Mouse (Mus musculus): Measurements from ENCODE around the gene St3gal4. TPM values are rescaled to one million over a fixed set of nuclear protein-coding genes. Genes with fewer than 3 reads are reported as not detected.

St3gal4 gene
- total and polyA plus RNA-seq, 3 experiments: 6.2 to 9.3 (median 8.8) TPM

DNA sequence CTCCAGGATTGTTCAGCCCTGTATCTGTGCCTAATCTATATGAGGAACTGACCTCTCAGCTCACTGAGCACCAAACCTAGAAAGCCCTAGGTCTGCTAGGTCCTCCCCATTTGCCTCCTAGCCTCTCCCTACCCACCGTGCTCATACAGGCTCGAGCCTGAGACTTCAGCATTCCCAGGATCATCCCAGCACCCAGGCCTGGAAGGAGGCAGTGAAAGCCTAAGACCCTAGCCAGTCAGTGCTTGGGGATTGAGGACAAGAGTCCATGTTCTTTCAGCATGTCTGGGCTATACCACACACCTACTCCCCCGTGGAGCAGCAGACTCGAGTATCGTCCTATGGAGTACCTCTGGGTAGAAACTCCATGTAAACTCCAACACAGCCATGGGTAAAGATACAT is 11.7 kb downstream of the St3gal4 start:
- dilution Hi-C loops (cut with MboI; ENCODE audit: extremely low pct_ligation_motif_present, extremely low pct_unique_long_range_greater_than_20kb, low sequenced_read_pairs): no loop called here
- Histone ChIP-seq H3K4me2 (ENCODE audit: insufficient read depth, low read depth, poor library complexity, severe bottlenecking) (no peak overlapping the region), H3K4me1 (ENCODE audit: control insufficient read depth in 1 of 2, insufficient read depth in 2 of 2) (peaks cover 3 to 30% of the 10 kb centered on the region in 2 experiments)

DNA sequence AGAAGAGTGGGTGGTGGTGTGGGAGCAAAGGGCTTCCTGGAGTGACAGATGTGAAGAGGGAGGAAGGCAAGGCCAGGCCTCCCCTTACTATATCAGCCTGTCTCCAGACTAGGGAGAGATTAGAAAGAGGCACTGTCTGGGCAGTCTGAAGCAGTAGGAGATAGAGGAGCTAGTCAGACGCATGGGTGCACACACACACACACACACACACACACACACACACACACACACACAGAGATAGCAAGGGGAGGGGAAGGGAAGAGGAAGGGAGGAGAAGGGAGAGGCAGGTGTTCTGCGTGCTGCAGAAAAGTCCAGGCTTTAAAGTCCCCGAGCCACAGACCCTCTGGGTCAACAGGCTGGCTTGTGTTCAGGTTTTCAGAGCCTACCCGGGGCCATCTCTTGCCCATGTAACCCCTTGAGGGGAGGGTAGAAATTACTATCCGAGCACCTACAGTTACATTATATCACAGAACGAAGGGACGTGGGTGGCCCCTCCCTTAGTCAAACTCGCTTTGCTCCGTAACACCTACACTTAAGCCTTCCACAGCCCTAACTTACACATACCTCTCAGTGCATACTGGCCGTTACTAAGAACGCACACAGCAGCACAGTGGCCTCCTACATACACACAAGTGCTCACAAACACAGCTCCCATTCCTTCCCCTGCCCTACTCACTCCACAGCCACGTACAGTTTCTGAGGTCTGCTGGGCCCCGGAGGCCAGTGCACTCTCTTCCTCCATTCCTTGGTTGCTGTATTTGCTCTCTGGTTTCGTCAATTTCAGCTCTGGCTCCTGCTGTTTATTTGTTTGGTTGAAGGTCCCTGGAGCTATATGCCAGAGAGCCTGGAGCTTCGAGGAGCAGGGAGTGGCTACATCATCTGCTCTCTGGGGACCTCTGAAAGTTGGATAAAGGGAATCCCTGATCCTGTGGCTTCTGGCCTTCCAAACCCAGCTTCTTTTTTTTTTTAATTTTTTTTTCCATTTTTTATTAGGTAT is 12.9 kb downstream of the St3gal4 start:
- Histone ChIP-seq H3K79me2 (replicated peaks; ENCODE audit: control insufficient read depth, extremely low read depth, insufficient read depth, poor library complexity, severe bottlenecking) (no peaks in the 10 kb centered on the region), H3K4me1 (ENCODE audit: control insufficient read depth in 1 of 2, insufficient read depth in 2 of 2) (peaks cover 3 to 36% of the 10 kb centered on the region in 2 experiments), H3K4me3 (replicated peaks in 1 of 3; ENCODE audit: low read depth in 2 of 3, low read length in 2 of 3, poor library complexity in 1 of 3) (no peak overlapping the region), H3K27ac (ENCODE audit: insufficient read depth, low read depth) (no peak overlapping the region), H3K36me3 (replicated peaks in 1 of 2; ENCODE audit: control insufficient read depth in 1 of 2, insufficient read depth in 1 of 2, low read length in 1 of 2) (peaks cover 0 to 3% of the 10 kb centered on the region in 2 experiments), H3K4me2 (ENCODE audit: insufficient read depth, low read depth, poor library complexity, severe bottlenecking) (no peak overlapping the region), H3K9me3 (replicated peaks; ENCODE audit: low read length) (no peaks in the 10 kb centered on the region), H3K27me3 (replicated peaks) (no peaks in the 10 kb centered on the region), H3K9ac (ENCODE audit: insufficient read depth, low read depth) (no peak overlapping the region)
- dilution Hi-C loops (cut with MboI; ENCODE audit: extremely low pct_ligation_motif_present, extremely low pct_unique_long_range_greater_than_20kb, low sequenced_read_pairs): no loop called here
- in situ Hi-C loops (cut with MboI; ENCODE audit: low pct_ligation_motif_present, low pct_unique_long_range_greater_than_20kb, low sequenced_read_pairs): no loop called here
- TF ChIP-seq ZMIZ1 (IDR thresholded peaks at IDR 0.05; ENCODE audit: low read depth, low read length): no peak
- no peak for TF ChIP-seq USF1 (IDR thresholded peaks at IDR 0.05; ENCODE audit: low read depth, low read length)
- no peak for TF ChIP-seq GABPA (IDR thresholded peaks at IDR 0.05; ENCODE audit: insufficient replicate concordance, low read depth, low read length)
- DNase-seq (ENCODE audit: extremely low read depth): no peak

More for the DNA sequence above, 11.7 kb downstream of the St3gal4 start:
- H3K79me2 ChIP-seq (replicated peaks; ENCODE audit: control insufficient read depth, extremely low read depth, insufficient read depth, poor library complexity, severe bottlenecking): no peaks in the 10 kb centered on the region
- H3K9me3 ChIP-seq (replicated peaks; ENCODE audit: low read length): no peaks in the 10 kb centered on the region
- DNase-seq (ENCODE audit: extremely low read depth): no peak
- TF ChIP-seq KAT2A (IDR thresholded peaks at IDR 0.05; ENCODE audit: insufficient replicate concordance, low read length): no peak
- no peak for TF ChIP-seq UBTF (IDR thresholded peaks at IDR 0.05; ENCODE audit: low read depth, low read length)
- no peak for TF ChIP-seq CHD2 (IDR thresholded peaks at IDR 0.05; ENCODE audit: low read length)
- no peak for TF ChIP-seq ETS1 (conservative IDR thresholded peaks at IDR 0.05; ENCODE audit: low read depth, low read length)
- TF ChIP-seq TBP (conservative IDR thresholded peaks at IDR 0.05; ENCODE audit: low read depth, low read length): no peak
- TF ChIP-seq JUN (IDR thresholded peaks at IDR 0.05; ENCODE audit: insufficient read depth, low read depth, low read length): no peak
- in situ Hi-C loops (cut with MboI; ENCODE audit: low pct_ligation_motif_present, low pct_unique_long_range_greater_than_20kb, low sequenced_read_pairs): no loop called here
- no peak overlapping the region for H3K9ac ChIP-seq (ENCODE audit: insufficient read depth, low read depth)
- H3K36me3 ChIP-seq (replicated peaks in 1 of 2; ENCODE audit: control insufficient read depth in 1 of 2, insufficient read depth in 1 of 2, low read length in 1 of 2): peaks cover 0 to 3% of the 10 kb centered on the region in 2 experiments
- H3K4me3 ChIP-seq (replicated peaks in 1 of 3; ENCODE audit: low read depth in 2 of 3, low read length in 2 of 3, poor library complexity in 1 of 3): no peak overlapping the region
- H3K27me3 ChIP-seq (replicated peaks): no peaks in the 10 kb centered on the region
- H3K27ac ChIP-seq (ENCODE audit: insufficient read depth, low read depth): no peak overlapping the region

DNA sequence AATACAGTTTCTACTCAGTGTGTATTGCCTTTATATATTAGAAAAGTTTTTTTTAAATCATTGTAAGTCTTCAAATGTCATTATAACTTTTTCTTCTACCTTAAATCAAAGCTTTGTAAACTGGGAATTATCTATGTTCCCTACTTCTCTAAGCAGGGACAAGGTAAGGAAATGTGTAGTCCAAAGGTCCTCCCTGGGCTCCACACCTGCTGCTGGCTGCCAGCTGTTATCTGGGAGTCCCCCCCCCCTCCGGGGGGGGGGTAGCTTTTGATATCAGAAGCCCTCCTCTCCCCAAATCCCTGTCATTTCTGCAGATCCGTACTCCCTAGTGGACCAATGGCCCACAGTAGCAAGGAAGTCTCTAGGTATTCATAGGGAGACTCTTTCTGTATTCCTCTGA is 13.6 kb downstream of the St3gal4 start:
- in situ Hi-C loops (cut with MboI; ENCODE audit: low pct_ligation_motif_present, low pct_unique_long_range_greater_than_20kb, low sequenced_read_pairs) (no loop called here), dilution Hi-C loops (cut with MboI; ENCODE audit: extremely low pct_ligation_motif_present, extremely low pct_unique_long_range_greater_than_20kb, low sequenced_read_pairs) (no loop called here)
- no peaks in the 10 kb centered on the region for H3K9me3 ChIP-seq (replicated peaks; ENCODE audit: low read length)
- H3K27me3 ChIP-seq (replicated peaks): no peaks in the 10 kb centered on the region
- H3K4me3 ChIP-seq (replicated peaks in 1 of 3; ENCODE audit: low read depth in 2 of 3, low read length in 2 of 3, poor library complexity in 1 of 3): no peak overlapping the region
- H3K79me2 ChIP-seq (replicated peaks; ENCODE audit: control insufficient read depth, extremely low read depth, insufficient read depth, poor library complexity, severe bottlenecking): no peaks in the 10 kb centered on the region
- no peak for DNase-seq (ENCODE audit: extremely low read depth)
- peaks cover 0 to 3% of the 10 kb centered on the region in 2 experiments for H3K36me3 ChIP-seq (replicated peaks in 1 of 2; ENCODE audit: control insufficient read depth in 1 of 2, insufficient read depth in 1 of 2, low read length in 1 of 2)
- no peak overlapping the region for H3K4me2 ChIP-seq (ENCODE audit: insufficient read depth, low read depth, poor library complexity, severe bottlenecking)
- peaks cover 3 to 36% of the 10 kb centered on the region in 2 experiments for H3K4me1 ChIP-seq (ENCODE audit: control insufficient read depth in 1 of 2, insufficient read depth in 2 of 2)
- no peak overlapping the region for H3K27ac ChIP-seq (ENCODE audit: insufficient read depth, low read depth)
- no peak overlapping the region for H3K9ac ChIP-seq (ENCODE audit: insufficient read depth, low read depth)
- TF ChIP-seq TBP (conservative IDR thresholded peaks at IDR 0.05; ENCODE audit: low read depth, low read length) (no peak), IRF4 (IDR thresholded peaks at IDR 0.05; ENCODE audit: low read depth, low read length) (no peak), HCFC1 (IDR thresholded peaks at IDR 0.05; ENCODE audit: low read depth, low read length) (no peak), UBTF (IDR thresholded peaks at IDR 0.05; ENCODE audit: low read depth, low read length) (no peak), E2F4 (IDR thresholded peaks at IDR 0.05; ENCODE audit: insufficient replicate concordance, low read depth, low read length) (no peak), USF1 (IDR thresholded peaks at IDR 0.05; ENCODE audit: low read depth, low read length) (no peak), ZC3H11A (IDR thresholded peaks at IDR 0.05; ENCODE audit: low read depth, low read length) (no peak), JUN (IDR thresholded peaks at IDR 0.05; ENCODE audit: insufficient read depth, low read depth, low read length) (no peak), POLR2A (IDR thresholded peaks at IDR 0.05; ENCODE audit: low read depth, low read length) (no peak), BHLHE40 (IDR thresholded peaks at IDR 0.05; ENCODE audit: low read depth, low read length) (no peak), MAX (IDR thresholded peaks at IDR 0.05; ENCODE audit: low read length) (no peak), RAD21 (IDR thresholded peaks at IDR 0.05; ENCODE audit: low read depth, low read length) (no peak), MYC (IDR thresholded peaks at IDR 0.05; ENCODE audit: low read depth, low read length) (no peak), CTCF (conservative IDR thresholded peaks at IDR 0.05 in 1 of 2, IDR thresholded peaks at IDR 0.05 in 1 of 2; ENCODE audit: low read depth in 2 of 2, low read length in 2 of 2) (no peak), ZKSCAN1 (IDR thresholded peaks at IDR 0.05; ENCODE audit: borderline replicate concordance, low read depth, low read length) (no peak), POLR2AphosphoS2 (IDR thresholded peaks at IDR 0.05; ENCODE audit: low read depth, low read length) (no peak), JUND (conservative IDR thresholded peaks at IDR 0.05; ENCODE audit: low read depth, low read length) (no peak), NRF1 (IDR thresholded peaks at IDR 0.05; ENCODE audit: low read depth, low read length) (no peak), EP300 (IDR thresholded peaks at IDR 0.05; ENCODE audit: low read length) (no peak)
